Mouse (Mus musculus) right cerebral cortex, postnatal 25 days (tissue): ENCODE measurements around the gene Tma7.

Source experiments
- DNase-seq: peaks from one replicate; pipeline ENCODE4 v3.0.0; 2022

The Tma7 gene

GRCm38 (mm10) chr9:109101933-109102445, 19.6 kb upstream of the Tma7 start:
- DNase-seq, result no peak

- DNase-seq, result no peak
Observed at GRCm38 (mm10) chr9:109100307-109100928, 18.0 kb upstream of the Tma7 start.

GRCm38 (mm10) chr9:109098969-109099368, 16.6 kb upstream of the Tma7 start:
- DNase-seq, result peak; percentile 30

- DNase-seq, result no peak
Observed at GRCm38 (mm10) chr9:109098366-109098765, 16.0 kb upstream of the Tma7 start.

GRCm38 (mm10) chr9:109097831-109098230, 15.4 kb upstream of the Tma7 start:
- DNase-seq, result peak; percentile 50

GRCm38 (mm10) chr9:109097291-109097690, 14.9 kb upstream of the Tma7 start:
- DNase-seq, result no peak

- no peak for DNase-seq
Observed at GRCm38 (mm10) chr9:109096856-109097255, 14.5 kb upstream of the Tma7 start.

- DNase-seq, result peak; percentile 23
Observed at GRCm38 (mm10) chr9:109096251-109096661, 13.9 kb upstream of the Tma7 start.

- DNase-seq, result peak; percentile 79
Observed at GRCm38 (mm10) chr9:109095137-109095982, 13.0 kb upstream of the Tma7 start, which contains the start of gene Plxnb1. Gene Plxnb1, plus strand, starts transcription at chr9:109095389.

- no peak for DNase-seq
Observed at GRCm38 (mm10) chr9:109094553-109095136, 12.3 kb upstream of the Tma7 start.

- DNase-seq, result no peak
Observed at GRCm38 (mm10) chr9:109093786-109094552, 11.6 kb upstream of the Tma7 start.

GRCm38 (mm10) chr9:109092799-109093198, 10.4 kb upstream of the Tma7 start:
- DNase-seq, result no peak

GRCm38 (mm10) chr9:109091802-109092201, 9.4 kb upstream of the Tma7 start:
- DNase-seq, result no peak

- DNase-seq, result no peak
Observed at GRCm38 (mm10) chr9:109090446-109090845, 8.1 kb upstream of the Tma7 start.

GRCm38 (mm10) chr9:109087987-109088386, 5.6 kb upstream of the Tma7 start:
- no peak for DNase-seq

- DNase-seq, result no peak
Observed at GRCm38 (mm10) chr9:109084922-109085321, 2.5 kb upstream of the Tma7 start.

GRCm38 (mm10) chr9:109081749-109082123, 651 bp downstream of the Tma7 start:
- no peak for DNase-seq

- no peak for DNase-seq
Observed at GRCm38 (mm10) chr9:109080516-109080915, 1.9 kb downstream of the Tma7 start.

GRCm38 (mm10) chr9:109073661-109074573, 8.5 kb downstream of the Tma7 start, which contains the start of gene Atrip:
Gene Atrip, minus strand, starts transcription at chr9:109074124.
- DNase-seq, result peak; percentile 95

GRCm38 (mm10) chr9:109068095-109068735, 14.2 kb downstream of the Tma7 start:
- no peak for DNase-seq

GRCm38 (mm10) chr9:109060898-109061295, 21.5 kb downstream of the Tma7 start:
- DNase-seq, result no peak
